Mouse (Mus musculus) liver, embryonic 16.5 days (tissue): ENCODE results near the gene Jmy. TPM values are rescaled to one million over a fixed set of nuclear protein-coding genes. Genes with fewer than 3 reads are reported as not detected.

Experiments used
- ATAC-seq: fragments of 200-750 bp; cut with Nextera tagmentation; 2 replicates; pipeline ENCODE4 v1.8.0; 2017; ENCODE audit warnings: low read depth, mild to moderate bottlenecking, moderate number of reproducible peaks, moderate library complexity
- H3K27ac ChIP-seq: fragments of 300-500 bp; sonication (generic); 2 replicates; pipeline ENCODE4 v1.5.1; 2014; ENCODE audit warnings: mild to moderate bottlenecking, low read length
- H3K27me3 ChIP-seq: fragments of 300-500 bp; sonication (generic); 2 replicates; pipeline ENCODE4 v1.6.1; 2014; ENCODE audit warnings: low read depth, low read length, mixed read lengths; ENCODE audit not compliant: control insufficient read depth, insufficient read depth
- H3K36me3 ChIP-seq: fragments of 300-500 bp; sonication (generic); 2 replicates; pipeline ENCODE4 v1.6.1; 2014; ENCODE audit warnings: mild to moderate bottlenecking; ENCODE audit not compliant: control insufficient read depth, insufficient read depth
- H3K4me1 ChIP-seq: fragments of 300-500 bp; sonication (generic); 2 replicates; pipeline ENCODE4 v1.6.1; 2014; ENCODE audit warnings: low read depth, low read length, mixed read lengths; ENCODE audit not compliant: control insufficient read depth
- H3K4me2 ChIP-seq: fragments of 300-500 bp; sonication (generic); 2 replicates; pipeline ENCODE4 v1.6.1; 2014; ENCODE audit warnings: low read depth, low read length, mixed read lengths
- H3K4me3 ChIP-seq: fragments of 300-500 bp; sonication (generic); 2 replicates; pipeline ENCODE4 v1.5.1; 2014; ENCODE audit warnings: low read depth, mild to moderate bottlenecking, low read length
- H3K9ac ChIP-seq: fragments of 300-500 bp; sonication (generic); 2 replicates; pipeline ENCODE4 v1.6.1; 2014; ENCODE audit warnings: low read depth, low read length
- H3K9me3 ChIP-seq: fragments of 300-500 bp; sonication (generic); replicated peaks from 2 replicates; pipeline ENCODE4 v1.6.1; 2016; ENCODE audit warnings: low read length; ENCODE audit not compliant: control insufficient read depth
- WGBS: fragments of 180-500 bp; shearing (Covaris S2); extraction: QIAGEN DNeasy Blood & Tissue Kit; methylation state at CpG from one replicate; pipeline ENCODE4 v1.1.7; 2014; ENCODE audit not compliant: insufficient replicate concordance; 5-methylcytosine and 5-hydroxymethylcytosine counted together
- polyA plus RNA-seq: library from polyadenylated mRNA; unstranded; fragments of >200 nt; fragmentation: Nextera tagmentation; extraction: Ambion mirVana; gene quantifications from 2 replicates; pipeline ENCODE4 v1.2.1, GENCODE M21; 2015

Jmy gene
- polyA plus RNA-seq = 1.3 TPM in 2 replicates

DNA sequence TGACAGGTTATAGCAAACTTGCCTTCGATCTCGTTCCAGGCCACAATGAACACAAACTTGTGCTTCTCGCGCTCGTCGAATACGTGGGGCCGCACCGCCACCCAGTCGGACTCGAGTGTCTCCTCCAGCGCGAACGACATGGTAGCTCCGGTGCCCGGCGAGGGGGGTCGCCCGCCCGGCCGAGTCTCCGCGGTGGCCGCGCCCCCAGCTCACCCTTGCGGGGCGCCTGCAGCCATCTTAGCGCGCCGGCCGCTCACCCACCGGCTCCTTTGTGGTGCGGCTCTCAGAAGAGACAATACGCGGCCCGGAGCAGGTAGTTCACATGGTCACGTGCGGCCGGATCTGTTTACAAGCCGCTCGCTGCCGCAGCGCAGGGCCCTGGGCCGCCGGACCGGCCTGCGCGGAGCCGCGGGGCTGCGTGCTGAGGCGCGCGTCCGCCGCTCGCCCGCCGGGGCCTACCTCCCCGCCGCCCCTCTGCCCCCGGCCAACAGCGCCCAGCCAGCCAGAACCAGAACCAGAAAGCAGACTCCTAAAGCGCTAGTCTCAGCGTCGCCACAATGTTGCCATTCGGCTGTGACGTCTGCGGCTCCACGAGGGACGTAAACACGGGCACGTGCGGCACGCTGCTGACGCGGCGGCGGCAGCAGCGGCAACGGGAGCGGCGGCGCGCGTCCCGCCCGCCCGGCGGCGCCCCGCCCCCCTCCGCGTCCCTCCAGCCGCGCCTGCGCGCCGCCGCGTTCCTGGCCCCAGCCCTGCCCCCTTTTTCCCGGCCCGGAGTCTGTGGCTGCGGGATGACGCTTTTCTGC lies at the start of gene Jmy:
TSS of gene Jmy (minus strand) at position 642 of the 806 bp plus-strand sequence.
- H3K27ac ChIP-seq = peak within 1 kb of the TSS; percentile 96
- peak within 1 kb of the TSS; percentile 82 for H3K4me2 ChIP-seq
- H3K9ac ChIP-seq = peak within 1 kb of the TSS; percentile 97
- under 1% methylated on average over 102 of the region's 105 CpGs for WGBS
- no peaks in the 10 kb centered on the region for H3K27me3 ChIP-seq
- peak; percentile 88 for ATAC-seq
- H3K4me1 ChIP-seq = peaks cover 14% of the 10 kb centered on the region
- peak within 1 kb of the TSS; percentile 97 for H3K4me3 ChIP-seq
- no peaks in the 10 kb centered on the region for H3K9me3 ChIP-seq
- H3K36me3 ChIP-seq = no peaks in the 10 kb centered on the region

DNA sequence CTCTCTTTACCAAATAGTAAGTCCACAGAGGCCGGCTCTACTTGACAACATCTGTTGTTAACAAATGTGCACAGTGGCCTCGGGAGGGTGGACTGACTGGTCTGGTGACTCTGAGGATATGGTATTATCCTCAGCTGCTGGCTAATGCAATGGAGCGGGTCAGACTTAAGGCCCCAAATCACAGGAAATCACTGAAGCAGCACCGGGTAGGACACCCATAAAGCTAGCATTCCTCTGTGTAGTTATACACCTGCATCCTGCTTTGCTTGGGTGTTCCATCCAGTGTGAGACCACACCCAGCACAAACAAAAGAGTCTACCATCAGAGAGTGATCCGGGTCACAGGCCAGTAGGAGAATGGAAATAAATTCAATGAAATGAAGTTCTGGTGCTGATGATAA lies 48.0 kb upstream of the Jmy start:
- Histone ChIP-seq H3K36me3 (no peaks in the 10 kb centered on the region), H3K9me3 (no peaks in the 10 kb centered on the region), H3K4me2 (no peak overlapping the region), H3K4me3 (no peak overlapping the region), H3K27me3 (no peaks in the 10 kb centered on the region), H3K9ac (no peak overlapping the region), H3K27ac (no peak overlapping the region), H3K4me1 (no peaks in the 10 kb centered on the region)
- no peak for ATAC-seq
- 62% methylated on average over 5 of the region's 5 CpGs for WGBS

DNA sequence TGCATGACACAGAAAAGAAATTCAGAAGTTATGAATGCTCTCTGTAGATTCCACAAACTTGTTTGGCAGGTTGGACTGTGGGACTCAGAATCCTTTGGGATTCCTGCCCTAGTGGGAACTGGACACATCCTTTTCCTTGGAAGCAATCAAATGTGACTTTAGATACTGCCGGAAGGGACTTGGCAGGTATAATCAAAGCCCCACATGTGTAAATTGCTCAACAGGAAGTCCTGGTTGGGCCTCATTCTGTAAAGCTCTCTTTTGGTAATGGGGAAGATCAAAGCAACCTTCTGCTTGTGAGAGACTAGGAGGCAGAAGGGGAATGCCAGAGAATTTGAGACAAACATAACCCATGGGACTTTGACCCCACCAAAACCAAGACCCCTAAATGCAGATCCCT lies 46.4 kb upstream of the Jmy start:
- no peak overlapping the region for H3K9ac ChIP-seq
- no peak for ATAC-seq
- H3K4me3 ChIP-seq = no peak overlapping the region
- H3K27me3 ChIP-seq = no peaks in the 10 kb centered on the region
- no peaks in the 10 kb centered on the region for H3K9me3 ChIP-seq
- no peak overlapping the region for H3K4me2 ChIP-seq
- no peaks in the 10 kb centered on the region for H3K36me3 ChIP-seq
- H3K27ac ChIP-seq = no peak overlapping the region
- no peaks in the 10 kb centered on the region for H3K4me1 ChIP-seq
- 36% methylated on average over 1 of the region's 1 CpGs for WGBS

DNA sequence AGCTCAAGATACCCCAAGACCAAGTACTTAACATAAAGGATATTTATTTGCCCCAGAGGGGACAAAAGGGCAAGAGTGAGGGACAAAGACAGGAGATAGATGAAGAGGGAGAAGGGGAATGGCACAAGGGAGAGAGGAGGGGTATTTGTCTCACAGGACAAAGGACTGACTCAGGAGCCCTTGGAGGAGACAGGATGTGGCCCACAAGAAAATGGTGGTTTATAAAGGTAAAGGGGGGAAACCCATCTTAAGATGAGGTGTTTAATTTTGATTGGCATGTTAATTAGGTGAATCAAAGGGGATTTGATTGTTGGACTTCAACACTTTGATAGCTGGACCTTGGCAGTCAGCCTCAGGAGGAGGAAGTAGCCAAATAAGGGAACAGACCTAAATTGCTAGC lies 44.7 kb upstream of the Jmy start:
- Histone ChIP-seq H3K27ac (no peak overlapping the region), H3K36me3 (no peaks in the 10 kb centered on the region), H3K4me3 (no peak overlapping the region), H3K27me3 (no peaks in the 10 kb centered on the region), H3K4me1 (no peaks in the 10 kb centered on the region), H3K4me2 (no peak overlapping the region), H3K9ac (no peak overlapping the region), H3K9me3 (no peaks in the 10 kb centered on the region)
- no peak for ATAC-seq

DNA sequence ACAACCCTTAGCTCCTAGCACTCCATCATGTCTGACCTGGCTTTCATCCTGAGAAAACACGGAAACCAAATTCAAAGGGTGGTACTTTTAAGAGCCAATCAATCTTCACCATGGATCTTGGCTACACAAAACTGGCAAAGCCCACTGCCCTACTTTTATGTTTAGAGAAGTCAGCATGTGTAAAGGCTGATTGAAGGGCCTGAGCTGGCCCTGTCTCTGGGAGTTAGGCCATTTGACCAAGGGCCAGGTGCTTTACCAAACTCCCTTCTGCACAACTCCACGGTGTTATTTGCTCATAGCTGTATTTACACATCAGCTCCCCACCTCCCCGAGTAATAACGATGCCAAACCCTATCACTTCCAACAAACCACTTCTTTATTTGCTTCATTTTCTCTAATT lies 39.7 kb upstream of the Jmy start:
- no peaks in the 10 kb centered on the region for H3K9me3 ChIP-seq
- H3K27ac ChIP-seq = no peak overlapping the region
- H3K36me3 ChIP-seq = no peaks in the 10 kb centered on the region
- no peaks in the 10 kb centered on the region for H3K27me3 ChIP-seq
- no peak overlapping the region for H3K9ac ChIP-seq
- no peak for ATAC-seq
- H3K4me3 ChIP-seq = no peak overlapping the region
- 57% methylated on average over 4 of the region's 4 CpGs for WGBS
- no peak overlapping the region for H3K4me2 ChIP-seq
- H3K4me1 ChIP-seq = no peaks in the 10 kb centered on the region

DNA sequence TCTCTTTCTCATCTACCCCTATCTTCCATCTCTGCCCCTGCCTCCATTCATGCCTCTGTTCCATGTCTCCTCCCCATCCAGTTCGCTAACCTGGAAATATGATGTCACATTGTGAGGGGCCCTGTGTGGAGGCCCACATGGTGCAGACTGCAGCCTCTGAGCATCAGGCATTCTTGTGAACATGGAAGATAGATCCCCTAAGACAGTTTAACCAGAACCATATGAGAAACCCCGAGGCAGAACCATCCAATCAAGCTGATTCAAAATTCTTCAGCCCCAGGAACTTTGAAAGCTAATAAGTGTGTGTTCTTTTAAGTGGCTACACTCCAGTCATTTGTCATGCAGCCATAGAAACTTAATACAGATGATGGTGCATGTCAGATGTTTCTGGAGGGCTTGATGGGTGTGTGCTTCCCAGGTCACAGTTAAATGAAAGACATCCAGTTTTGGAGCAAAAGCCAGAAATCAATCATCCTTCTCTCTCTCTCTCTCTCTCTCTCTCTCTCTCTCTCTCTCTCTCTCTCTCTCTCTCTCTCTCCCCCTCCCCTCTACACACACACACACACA lies 19.2 kb upstream of the Jmy start:
- H3K9ac ChIP-seq = no peak overlapping the region
- no peak overlapping the region for H3K27ac ChIP-seq
- H3K4me1 ChIP-seq = no peaks in the 10 kb centered on the region
- no peak overlapping the region for H3K4me2 ChIP-seq
- H3K4me3 ChIP-seq = no peak overlapping the region
- H3K36me3 ChIP-seq = no peaks in the 10 kb centered on the region
- H3K27me3 ChIP-seq = no peaks in the 10 kb centered on the region
- no peaks in the 10 kb centered on the region for H3K9me3 ChIP-seq
- WGBS = 55% methylated on average over 2 of the region's 2 CpGs
- no peak for ATAC-seq

DNA sequence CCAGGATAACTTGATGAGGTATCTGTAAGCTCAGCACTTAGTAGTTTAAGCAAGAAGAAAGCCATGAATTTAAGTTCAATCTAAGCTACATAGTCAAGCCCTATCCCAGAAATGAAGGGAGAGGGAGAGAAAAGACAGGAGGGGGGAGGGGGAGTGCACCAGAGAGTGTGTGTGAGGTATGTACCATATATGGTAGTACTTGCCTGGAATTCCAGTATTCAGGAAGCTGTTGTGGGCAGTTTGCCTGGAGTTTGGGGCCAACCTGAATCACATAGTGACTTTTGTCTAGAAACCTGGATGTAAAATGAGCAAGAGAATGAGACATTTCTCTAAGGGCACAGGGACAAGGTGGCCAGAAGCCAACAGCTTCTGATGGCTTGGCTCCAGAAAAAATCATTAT lies 17.6 kb upstream of the Jmy start:
- Histone ChIP-seq H3K4me1 (no peaks in the 10 kb centered on the region), H3K9me3 (no peaks in the 10 kb centered on the region), H3K36me3 (no peaks in the 10 kb centered on the region), H3K9ac (no peak overlapping the region), H3K27ac (no peak overlapping the region), H3K27me3 (no peaks in the 10 kb centered on the region), H3K4me2 (no peak overlapping the region), H3K4me3 (no peak overlapping the region)
- ATAC-seq = no peak

DNA sequence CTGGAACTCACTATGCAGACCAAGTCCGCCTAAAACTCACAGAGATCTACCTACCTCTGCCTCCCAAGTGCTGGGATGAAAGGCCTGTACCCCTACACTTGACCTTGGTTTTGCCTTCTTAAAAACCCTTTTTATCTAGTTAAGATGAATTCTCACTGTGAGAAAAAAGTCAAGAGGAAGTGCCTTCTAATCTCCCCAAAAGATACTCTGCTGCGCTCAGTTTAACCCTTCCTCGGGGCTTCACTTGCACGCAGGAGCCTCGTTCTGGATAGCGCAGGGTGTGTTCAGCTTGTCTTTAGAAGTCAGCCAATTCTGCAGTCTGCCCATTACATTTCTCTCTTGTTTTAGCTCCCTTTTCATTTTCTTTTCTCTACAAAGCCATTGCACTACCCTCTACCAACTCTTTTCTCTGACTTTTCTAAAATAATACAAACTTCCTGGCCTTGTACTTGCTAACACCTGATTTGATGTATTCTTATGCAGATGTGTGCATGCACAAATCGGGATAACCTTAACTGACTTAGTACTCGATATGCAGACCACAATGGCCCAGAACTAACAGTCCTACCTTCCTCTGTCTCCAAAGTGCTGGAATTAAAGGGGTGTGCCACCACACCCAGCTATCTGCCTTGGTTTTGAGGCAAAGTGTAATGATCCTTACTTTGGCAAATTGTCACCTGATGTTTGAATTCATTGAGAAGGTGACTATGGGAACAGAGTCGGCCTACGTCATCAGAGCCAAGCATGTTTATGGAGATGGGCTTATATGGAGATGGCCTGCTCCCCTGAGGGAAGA lies 14.6 kb upstream of the Jmy start:
- H3K4me3 ChIP-seq = no peak overlapping the region
- no peaks in the 10 kb centered on the region for H3K9me3 ChIP-seq
- no peaks in the 10 kb centered on the region for H3K27me3 ChIP-seq
- no peaks in the 10 kb centered on the region for H3K36me3 ChIP-seq
- no peak overlapping the region for H3K4me2 ChIP-seq
- no peak for ATAC-seq
- no peak overlapping the region for H3K27ac ChIP-seq
- H3K9ac ChIP-seq = no peak overlapping the region
- 60% methylated on average over 10 of the region's 10 CpGs for WGBS
- no peaks in the 10 kb centered on the region for H3K4me1 ChIP-seq
